Mouse (Mus musculus) heart, adult 2 months (tissue): ENCODE results near the gene Apol7b.
"Not testable (repeated sequence)": the region's sequence is repeated elsewhere in the genome, so short reads cannot be mapped to it uniquely, and the experiment has no call there.

Experiments used
- CTCF ChIP-seq: fragments of 200-600 bp; IDR thresholded peaks from 2 replicates; pipeline ENCODE4 v1.8.1; 2022; ENCODE audit warnings: antibody characterized with exemption, mild to moderate bottlenecking, moderate library complexity
- EP300 ChIP-seq: fragments of 200-500 bp; IDR thresholded peaks from 2 replicates; pipeline ENCODE4 v1.6.1; 2011; ENCODE audit warnings: low read depth, low read length, control low read depth; ENCODE audit not compliant: insufficient read depth
- POLR2A ChIP-seq: fragments of 200-500 bp; IDR thresholded peaks from 2 replicates; pipeline ENCODE4 v1.6.1; 2011; ENCODE audit warnings: mild to moderate bottlenecking, low read depth, low read length, control low read depth; ENCODE audit not compliant: insufficient read depth

- TF ChIP-seq CTCF, POLR2A, EP300: not testable (repeated sequence)
These were observed 36.3 kb downstream of the Apol7b start, which contains the start of gene Apol9a for GRCm38 (mm10) chr15:77411035-77411434.
